Mouse (Mus musculus) ovary, postnatal 14 days (tissue): ENCODE data around the gene Ly6g6f.
A peak's percentile ranks its signal among the peaks of the same experiment; 100 is the strongest.

Source experiments
- DNase-seq: peaks from one replicate; pipeline ENCODE4 v3.0.0; 2022; ENCODE audit warnings: low spot score

Ly6g6f gene

GRCm38 (mm10) chr17:35105740-35106389, 20.5 kb upstream of the Ly6g6f start:
- DNase-seq: no peak

- DNase-seq: no peak
These were observed 19.3 kb upstream of the Ly6g6f start for GRCm38 (mm10) chr17:35104754-35105153.

- no peak for DNase-seq
These were observed 18.7 kb upstream of the Ly6g6f start for GRCm38 (mm10) chr17:35104079-35104478.

- no peak for DNase-seq
These were observed 17.8 kb upstream of the Ly6g6f start for GRCm38 (mm10) chr17:35103221-35103690.

- DNase-seq: no peak
These were observed 16.9 kb upstream of the Ly6g6f start for GRCm38 (mm10) chr17:35102299-35102698.

GRCm38 (mm10) chr17:35101161-35101560, 15.8 kb upstream of the Ly6g6f start:
- no peak for DNase-seq

GRCm38 (mm10) chr17:35100196-35100765, 14.9 kb upstream of the Ly6g6f start:
- DNase-seq: no peak

- no peak for DNase-seq
These were observed 11.8 kb upstream of the Ly6g6f start for GRCm38 (mm10) chr17:35097164-35097655.

GRCm38 (mm10) chr17:35096597-35096996, 11.2 kb upstream of the Ly6g6f start:
- no peak for DNase-seq

- no peak for DNase-seq
These were observed 9.3 kb upstream of the Ly6g6f start for GRCm38 (mm10) chr17:35094475-35095365.

GRCm38 (mm10) chr17:35092403-35093198, 7.2 kb upstream of the Ly6g6f start:
- DNase-seq: no peak

GRCm38 (mm10) chr17:35090166-35090932, 4.9 kb upstream of the Ly6g6f start:
- DNase-seq: no peak

GRCm38 (mm10) chr17:35088825-35089644, 3.6 kb upstream of the Ly6g6f start, which contains the start of gene Abhd16a:
Gene Abhd16a, plus strand, starts transcription at chr17:35089263.
- peak; percentile 86 for DNase-seq

GRCm38 (mm10) chr17:35088151-35088550, 2.7 kb upstream of the Ly6g6f start:
- no peak for DNase-seq

GRCm38 (mm10) chr17:35083929-35084497, 1.4 kb downstream of the Ly6g6f start:
- DNase-seq: no peak

GRCm38 (mm10) chr17:35082841-35083576, 2.4 kb downstream of the Ly6g6f start:
- DNase-seq: no peak

- DNase-seq: no peak
These were observed 4.7 kb downstream of the Ly6g6f start for GRCm38 (mm10) chr17:35080710-35081109.

- DNase-seq: no peak
These were observed 5.2 kb downstream of the Ly6g6f start for GRCm38 (mm10) chr17:35080248-35080647.

GRCm38 (mm10) chr17:35079778-35080177, 5.6 kb downstream of the Ly6g6f start:
- no peak for DNase-seq
